Mouse (Mus musculus): Measurements from ENCODE around the gene Nckap5.

- no peak for TF ChIP-seq EP300 (IDR thresholded peaks at IDR 0.05; ENCODE audit: low read depth)
- no peak for TF ChIP-seq CTCF (IDR thresholded peaks at IDR 0.05; ENCODE audit: low read depth)
Measured at GRCm38 (mm10) chr1:126544471-126544870, 286.1 kb downstream of the Nckap5 start.

Measured in liver, embryonic 14.5 days (tissue).